Mouse (Mus musculus): ENCODE data around the gene Zfhx3. TPM values are rescaled to one million over a fixed set of nuclear protein-coding genes. Genes with fewer than 3 reads are reported as not detected.

Gene Zfhx3
- polyA plus RNA-seq, 1 experiment from 2014 or later = 13.9 TPM

Small RNA genes within 50 kb of the gene (microRNA-seq; reads per million reads assigned to microRNA genes)
- not detected for gene Mir3108 (ENCODE audit: borderline number of aligned reads)
